Mouse (Mus musculus) megakaryocyte, adult 5-6 weeks (primary cell): Measurements from ENCODE around the gene Btaf1. TPM values are rescaled to one million over a fixed set of nuclear protein-coding genes. Genes with fewer than 3 reads are reported as not detected.
A peak's percentile ranks its signal among the peaks of the same experiment; 100 is the strongest.
"Not testable (repeated sequence)": the region's sequence is repeated elsewhere in the genome, so short reads cannot be mapped to it uniquely, and the experiment has no call there.

Source experiments
- ATAC-seq: 2 replicates; pipeline ENCODE4 v1.8.0; 2016; ENCODE audit warnings: mild to moderate bottlenecking, inconsistent platforms; ENCODE audit not compliant: poor library complexity, severe bottlenecking
- total RNA-seq, 2 experiments: library from RNA; stranded (forward) in 1 of 2; stranded (reverse) in 1 of 2; fragments of 153-499, 151-499 nt in 1 of 2; fragments of 221-1000, 200-1000 nt in 1 of 2; gene quantifications; 2 replicates each; pipeline versions ENCODE4 v1.2.3 to v1.2.4; 2015 to 2017

The Btaf1 gene
- total RNA-seq, 2 experiments from 2014 or later: 30.8 to 44.2 TPM

DNA sequence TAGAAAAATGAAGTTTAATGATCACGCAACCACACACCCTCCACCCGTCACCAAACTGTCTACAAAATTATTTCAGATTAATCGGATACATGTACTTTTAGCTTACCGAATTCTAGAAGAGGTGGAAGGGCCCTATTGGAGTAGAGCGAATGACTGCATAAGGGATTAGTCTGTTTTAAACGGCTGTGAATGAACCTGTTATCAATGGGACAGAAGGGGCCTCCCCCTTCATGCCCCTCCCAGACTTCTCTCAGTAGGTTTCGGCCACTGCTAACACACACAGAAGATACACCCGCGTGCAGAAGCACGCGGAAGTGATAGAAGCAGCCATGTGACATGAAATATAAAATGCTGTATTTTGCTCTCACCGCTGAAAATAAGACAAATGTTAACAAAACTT is 6.4 kb upstream of the Btaf1 start, which contains the start of gene Fgfbp3:
TSS of gene Fgfbp3 (minus strand) at position 150 of the 400 bp plus-strand sequence.
- ATAC-seq: 0 out of 2 replicates have a peak, but pooled peaks have one; percentile 19

DNA sequence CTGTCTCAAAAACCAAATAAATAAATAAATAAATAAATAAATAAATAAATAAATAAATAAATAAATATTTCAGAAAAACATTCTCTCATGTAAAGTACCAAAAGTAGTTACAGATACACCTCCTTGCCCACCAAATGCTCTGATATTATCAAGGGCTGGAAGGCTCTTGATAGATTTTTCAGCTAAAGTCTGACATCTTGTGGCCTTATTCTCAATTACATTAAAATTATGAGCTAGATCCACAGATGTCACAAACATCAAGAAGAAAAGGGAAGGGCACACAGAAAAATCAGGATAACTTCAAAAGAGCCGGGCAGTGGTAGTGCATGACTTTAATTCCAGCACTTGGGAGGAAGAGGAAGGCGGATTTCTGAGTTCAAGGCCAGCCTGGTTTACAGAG is 3.9 kb upstream of the Btaf1 start:
- no peak for ATAC-seq

DNA sequence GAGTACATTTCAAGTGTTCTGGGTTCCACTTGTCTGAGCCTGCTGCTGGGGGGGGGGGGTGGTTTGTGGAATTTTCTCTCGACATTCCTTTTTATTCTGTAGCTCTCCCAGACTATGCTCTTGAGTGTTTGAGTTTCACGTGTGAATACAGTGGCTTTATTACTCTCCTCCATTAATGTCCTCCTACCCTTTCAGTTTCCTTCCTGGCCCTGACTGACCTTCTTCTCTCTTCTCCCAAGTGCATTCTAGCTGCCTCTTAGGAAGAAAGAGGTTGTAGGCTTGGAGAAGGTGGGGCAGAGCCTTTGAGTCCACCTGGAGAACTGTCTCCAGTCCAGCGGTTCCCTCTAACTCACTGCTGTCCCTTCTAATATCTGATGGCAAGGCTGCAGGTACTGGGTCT is 2.9 kb upstream of the Btaf1 start:
- no peak for ATAC-seq

DNA sequence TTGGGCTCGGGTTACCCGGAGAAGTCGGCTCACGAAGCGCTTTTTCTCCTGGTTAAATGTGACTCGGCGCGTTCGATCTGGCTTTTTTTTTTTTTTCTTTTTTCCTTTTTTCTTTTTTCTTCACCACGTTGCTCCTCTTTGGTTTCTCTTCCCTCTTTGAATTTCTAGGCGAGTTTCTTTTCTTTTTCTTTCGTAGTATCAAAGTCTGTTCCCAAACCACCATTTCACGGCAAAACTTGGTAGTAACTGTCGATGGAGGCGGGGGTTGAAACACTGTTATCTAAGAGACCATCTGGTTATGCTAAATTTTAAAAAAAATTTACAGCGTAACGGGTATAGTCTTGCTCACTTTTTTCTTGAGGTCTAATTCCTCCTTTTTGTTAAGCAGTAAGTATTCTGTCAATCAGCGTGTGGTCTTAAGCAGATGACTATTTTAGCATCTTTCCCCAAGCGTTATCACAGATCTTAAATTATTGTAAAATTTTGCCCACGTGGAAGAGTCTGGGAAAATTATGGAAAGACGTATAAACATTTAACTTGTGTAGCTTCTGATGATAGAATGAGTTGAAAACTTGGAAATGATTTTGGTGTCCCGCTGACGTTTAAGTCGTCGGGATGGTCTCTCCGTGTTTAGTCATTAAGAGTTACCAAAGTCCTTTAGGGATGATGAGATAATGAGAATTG is 816 bp downstream of the Btaf1 start:
- ATAC-seq: no peak

DNA sequence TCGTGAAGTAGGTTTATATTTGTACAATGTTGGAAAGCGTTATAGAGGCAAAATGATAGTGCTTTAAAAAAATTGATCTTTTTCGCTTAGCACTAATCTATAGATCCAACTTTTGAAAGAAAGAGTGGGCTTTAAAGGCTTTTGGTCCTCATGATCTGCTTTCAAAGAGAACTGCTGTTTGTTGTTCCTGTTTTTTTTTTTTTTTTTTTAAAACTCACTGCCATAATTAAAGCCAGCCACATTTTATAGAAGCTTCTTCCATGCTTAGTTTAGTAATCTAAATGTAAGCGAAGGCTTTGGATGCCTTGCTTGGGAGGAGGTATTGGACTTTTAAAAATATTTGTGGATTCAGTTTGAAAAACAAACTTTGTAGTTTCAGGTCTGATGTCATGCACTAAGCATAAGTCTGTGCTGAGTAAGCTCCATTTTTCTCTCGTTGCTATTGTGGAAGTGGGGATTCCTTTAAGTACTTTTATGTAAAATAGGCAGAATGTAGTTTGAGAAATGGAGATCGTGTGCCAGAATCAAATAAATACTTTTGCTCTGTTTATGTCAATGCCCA is 2.0 kb downstream of the Btaf1 start:
- no peak for ATAC-seq

DNA sequence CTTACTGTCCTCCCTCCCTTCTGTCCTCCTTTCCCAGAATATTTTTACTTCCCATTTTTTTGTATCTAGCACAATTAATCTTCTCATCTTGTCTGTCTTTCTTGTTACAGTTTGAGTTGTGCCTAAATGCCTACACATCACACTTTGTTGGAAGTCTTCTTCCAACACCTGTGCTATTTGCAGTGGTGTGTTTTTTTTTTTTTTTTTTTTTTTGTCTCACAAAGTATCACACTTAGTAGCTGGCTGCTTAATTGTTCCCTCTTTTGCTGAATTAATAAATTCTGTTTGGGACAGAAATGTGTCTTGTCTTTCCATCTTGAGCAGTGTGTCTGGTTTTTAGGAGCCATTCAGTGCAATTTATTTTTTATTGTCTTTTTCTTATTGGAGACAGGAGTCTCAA is 3.9 kb downstream of the Btaf1 start:
- ATAC-seq: no peak

DNA sequence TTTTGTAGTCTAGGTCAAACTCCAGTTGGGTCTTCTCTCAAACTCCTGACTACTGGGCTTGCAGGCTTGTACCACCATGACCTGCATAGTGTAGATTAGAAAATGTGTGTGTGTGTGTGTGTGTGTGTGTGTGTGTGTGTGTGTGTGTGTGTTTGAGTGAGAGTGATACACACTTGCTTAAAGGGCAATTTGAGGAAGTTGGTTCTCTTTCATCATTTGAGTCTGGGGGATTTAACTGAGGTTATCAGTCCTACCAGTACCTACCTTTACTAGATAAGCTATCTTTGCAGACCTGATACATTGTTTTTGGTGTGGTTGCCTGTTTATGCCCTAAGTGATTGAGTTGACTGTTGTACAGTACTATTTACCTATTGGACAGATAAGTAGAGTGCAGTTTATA is 6.2 kb downstream of the Btaf1 start:
- ATAC-seq: 0 out of 2 replicates have a peak, but pooled peaks have one; percentile 23

DNA sequence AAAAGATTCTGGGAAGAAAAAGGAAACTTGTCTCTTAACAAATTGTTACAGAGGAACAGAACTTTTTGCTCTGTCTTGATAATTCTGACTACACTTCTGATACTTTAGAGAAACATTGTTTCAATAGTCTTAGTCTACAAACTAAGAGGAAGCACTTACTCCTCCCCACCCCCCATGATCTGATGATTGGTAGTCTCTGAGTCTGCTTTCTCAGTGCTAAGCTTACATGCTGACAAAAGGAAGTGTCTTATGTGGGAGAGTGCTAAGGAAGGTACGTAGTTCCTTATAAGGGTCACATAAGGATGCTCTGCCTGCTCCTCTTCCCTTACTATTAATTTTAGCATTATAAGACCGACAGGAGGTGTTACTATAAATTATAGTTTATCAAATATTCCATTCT is 6.7 kb downstream of the Btaf1 start:
- peak; percentile 84 for ATAC-seq

DNA sequence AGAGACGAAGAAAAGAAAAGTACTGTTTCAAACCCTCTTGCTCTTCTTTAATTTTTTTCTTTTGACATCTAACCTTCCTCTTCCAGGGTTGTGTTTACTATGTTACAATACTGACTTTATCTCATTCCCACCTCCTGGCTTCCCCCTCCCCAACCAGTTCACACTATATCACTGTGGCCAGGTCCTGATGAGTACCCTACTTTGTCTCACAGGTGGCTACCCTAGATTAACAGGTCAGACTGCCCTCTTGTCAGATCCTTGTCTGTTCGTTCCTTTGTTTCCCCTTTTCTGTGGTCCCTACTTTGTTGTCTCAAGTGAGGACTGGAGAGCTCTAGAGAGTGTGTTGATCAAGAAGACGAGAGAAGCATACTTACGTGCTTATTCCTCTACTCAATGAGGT is 10.4 kb downstream of the Btaf1 start:
- no peak for ATAC-seq

DNA sequence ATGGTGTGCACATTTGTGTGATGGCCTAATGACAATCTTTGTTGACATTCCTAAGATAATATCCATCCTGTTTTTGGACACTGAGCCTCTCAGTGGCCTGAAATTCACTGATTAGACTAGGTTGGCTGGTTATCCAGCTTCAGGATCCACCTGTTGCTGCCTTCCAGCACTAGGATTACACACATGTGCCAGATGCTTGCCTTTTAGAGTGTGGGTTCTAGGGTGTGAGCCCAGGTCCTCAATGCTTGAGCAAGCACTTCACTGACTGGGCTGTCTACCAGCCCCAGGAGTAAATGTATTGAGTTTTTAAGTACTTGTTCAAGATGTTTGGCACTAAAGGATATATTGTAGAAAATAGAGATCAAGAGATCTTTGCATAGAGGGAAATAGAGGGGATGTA is 12.1 kb downstream of the Btaf1 start:
- no peak for ATAC-seq

DNA sequence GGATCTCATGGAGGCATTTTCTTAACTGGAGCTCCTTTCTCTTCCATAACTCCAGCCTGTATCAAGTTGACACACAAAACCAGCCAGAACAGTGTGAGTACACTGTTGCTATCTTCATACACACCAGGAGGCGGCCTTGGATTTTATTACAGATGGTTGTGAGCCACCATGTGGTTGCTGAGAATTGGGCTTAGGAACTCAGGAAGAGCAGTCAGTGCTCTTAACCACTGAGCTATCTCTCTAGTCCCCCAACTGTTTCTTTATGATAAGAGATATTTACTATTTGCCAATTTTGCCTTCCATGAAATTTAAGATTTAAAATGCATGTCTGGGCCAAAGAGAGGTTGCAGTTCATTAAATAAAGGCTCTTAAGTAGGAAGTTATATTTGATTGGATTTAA is 14.2 kb downstream of the Btaf1 start:
- ATAC-seq: no peak

DNA sequence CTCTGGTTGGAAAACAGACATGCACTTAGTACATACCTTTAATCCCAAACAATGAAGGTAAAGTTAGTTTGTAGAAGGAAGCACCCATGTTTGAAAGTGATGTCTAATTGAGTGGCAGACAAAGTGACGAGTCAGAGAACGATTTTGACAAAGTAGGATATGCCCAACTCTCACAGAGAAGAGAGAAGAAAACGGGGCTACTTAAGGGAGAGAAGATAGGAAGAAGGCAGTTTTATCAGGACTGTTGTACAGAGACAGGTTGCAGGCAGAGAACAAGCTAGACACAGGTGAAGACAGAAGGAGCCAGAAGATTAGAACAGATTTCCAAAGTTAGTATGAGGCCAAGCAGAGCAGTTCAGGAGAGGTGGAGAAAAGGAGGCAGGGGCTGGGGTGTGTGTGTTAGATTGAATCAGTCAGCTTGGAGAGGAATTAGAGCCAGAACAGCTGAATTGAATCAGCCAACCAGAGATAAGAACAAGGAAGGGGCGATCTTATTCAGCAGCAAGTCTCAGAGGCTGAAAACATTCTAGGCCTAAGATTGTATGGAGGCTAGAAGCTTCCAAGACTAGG is 27.8 kb downstream of the Btaf1 start:
- ATAC-seq: no peak

DNA sequence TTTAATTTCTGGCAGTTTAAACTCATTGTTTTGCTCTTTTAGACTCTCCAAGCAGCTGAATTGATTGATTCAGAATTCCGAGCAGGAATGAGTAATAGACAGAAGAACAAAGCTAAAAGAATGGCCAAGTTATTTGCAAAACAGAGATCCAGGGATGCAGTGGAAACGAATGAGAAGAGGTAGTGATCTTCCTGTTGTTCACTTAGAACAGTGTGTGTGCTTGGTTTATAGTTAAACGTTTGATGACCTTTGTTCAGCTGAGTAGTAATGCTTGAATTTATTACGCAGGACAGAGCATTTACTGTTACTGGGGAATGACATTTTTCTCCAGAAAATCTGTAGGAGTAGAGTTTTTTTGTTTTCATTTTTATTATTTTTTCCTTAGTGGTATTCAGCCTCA is 32.5 kb downstream of the Btaf1 start:
- no peak for ATAC-seq

DNA sequence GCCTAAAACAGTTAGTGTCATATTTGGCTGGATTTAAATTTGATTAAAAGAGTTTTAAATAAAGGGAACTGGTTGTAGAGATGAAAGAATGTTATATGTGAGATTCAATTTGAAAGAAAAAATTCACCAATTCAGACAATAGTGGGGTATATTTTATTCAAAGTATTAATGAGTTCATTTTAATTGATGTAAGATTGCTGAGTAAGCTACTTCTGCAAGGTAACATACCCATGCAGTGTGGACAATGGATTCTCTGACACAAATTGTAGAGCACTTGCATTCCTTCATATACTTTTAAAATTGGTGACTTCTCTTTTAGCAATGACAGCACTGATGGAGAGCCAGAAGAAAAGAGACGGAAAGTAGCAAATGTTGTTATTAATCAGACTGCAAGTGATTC is 35.4 kb downstream of the Btaf1 start:
- ATAC-seq: no peak

DNA sequence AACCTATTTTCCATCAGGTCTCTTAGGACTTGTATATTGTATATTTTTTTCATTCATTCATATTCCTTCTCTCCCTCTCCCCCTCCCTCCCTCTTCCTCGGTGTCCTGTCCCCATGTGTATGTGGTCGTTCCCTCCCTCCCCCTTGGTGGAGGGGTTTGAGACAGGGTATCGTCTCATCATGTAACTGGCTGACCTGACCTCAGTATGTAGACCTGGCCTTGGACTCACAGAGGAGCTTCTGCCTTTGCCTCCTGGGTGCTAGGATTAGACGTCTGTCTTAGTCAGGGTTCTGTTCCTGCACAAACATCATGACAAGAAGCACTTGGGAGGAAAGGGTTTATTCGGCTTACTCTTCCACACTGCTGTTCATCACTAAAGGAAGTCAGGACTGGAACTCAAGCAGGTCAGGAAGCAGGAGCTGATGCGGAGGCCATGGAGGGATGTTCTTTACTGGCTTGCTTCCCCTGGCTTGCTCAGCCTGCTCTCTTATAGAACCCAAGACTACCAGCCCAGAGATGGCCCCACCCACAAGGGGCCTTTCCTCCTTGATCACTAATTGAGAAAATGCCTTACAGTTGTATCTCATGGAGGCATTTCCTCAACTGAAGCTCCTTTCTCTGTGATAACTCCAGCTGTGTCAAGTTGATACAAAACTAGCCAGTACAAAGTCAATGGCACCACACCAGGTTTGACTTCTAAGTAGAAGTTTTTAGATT is 36.8 kb downstream of the Btaf1 start:
- not testable (repeated sequence) for ATAC-seq

DNA sequence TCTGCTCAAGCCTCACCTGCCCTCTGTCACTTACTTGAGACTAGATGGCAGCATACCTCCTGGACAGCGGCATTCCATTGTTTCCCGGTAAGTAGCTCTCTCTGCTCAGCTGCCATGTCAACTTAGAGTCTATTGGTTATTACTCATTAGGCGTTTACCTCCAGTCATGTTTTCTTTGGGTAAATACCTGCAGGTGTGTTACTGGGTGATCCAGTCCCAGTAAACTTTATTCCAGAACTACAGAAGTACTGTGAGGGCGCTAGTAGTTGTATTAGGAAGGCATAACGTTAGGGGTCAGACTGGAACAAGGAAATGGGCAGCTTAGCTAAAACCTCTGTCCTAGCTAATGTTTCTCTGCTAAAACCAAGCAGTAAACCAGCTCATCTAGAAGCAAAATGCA is 78.7 kb downstream of the Btaf1 start:
- no peak for ATAC-seq

DNA sequence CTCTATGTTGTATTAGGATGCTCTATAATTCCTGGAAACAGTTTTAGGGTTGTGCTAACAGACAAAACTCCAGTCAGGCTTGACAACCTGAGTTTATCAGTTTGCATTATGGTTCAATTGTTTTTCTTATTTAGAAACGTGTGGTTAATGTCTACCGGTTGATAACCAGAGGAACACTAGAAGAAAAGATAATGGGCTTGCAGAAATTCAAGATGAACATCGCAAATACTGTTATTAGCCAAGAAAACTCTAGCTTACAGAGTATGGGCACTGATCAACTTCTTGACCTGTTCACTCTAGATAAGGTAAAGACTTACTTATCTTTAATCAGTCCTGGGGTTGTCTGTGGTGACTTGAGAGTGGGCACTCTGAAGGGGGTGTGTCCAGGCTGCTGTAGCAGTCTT is 84.0 kb downstream of the Btaf1 start:
- ATAC-seq: no peak

DNA sequence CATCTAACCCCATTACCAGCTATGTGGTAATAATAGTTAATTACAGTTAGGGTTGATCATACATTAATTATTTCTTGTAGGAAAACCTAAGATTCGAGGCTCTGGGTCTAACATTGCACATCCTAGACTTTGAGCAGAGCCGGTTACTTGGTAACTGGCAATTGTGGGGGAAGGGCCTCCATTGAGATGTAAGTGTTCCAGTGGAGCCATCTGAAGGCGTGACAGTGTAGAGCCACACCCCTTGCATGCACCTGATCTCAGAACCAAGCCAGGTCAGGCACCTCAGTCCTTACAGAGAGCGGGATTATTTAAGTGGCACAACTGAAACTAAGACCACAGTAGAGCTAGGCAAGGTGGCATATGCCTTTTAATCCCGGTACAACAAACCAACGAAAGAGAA is 87.6 kb downstream of the Btaf1 start:
- ATAC-seq: no peak

DNA sequence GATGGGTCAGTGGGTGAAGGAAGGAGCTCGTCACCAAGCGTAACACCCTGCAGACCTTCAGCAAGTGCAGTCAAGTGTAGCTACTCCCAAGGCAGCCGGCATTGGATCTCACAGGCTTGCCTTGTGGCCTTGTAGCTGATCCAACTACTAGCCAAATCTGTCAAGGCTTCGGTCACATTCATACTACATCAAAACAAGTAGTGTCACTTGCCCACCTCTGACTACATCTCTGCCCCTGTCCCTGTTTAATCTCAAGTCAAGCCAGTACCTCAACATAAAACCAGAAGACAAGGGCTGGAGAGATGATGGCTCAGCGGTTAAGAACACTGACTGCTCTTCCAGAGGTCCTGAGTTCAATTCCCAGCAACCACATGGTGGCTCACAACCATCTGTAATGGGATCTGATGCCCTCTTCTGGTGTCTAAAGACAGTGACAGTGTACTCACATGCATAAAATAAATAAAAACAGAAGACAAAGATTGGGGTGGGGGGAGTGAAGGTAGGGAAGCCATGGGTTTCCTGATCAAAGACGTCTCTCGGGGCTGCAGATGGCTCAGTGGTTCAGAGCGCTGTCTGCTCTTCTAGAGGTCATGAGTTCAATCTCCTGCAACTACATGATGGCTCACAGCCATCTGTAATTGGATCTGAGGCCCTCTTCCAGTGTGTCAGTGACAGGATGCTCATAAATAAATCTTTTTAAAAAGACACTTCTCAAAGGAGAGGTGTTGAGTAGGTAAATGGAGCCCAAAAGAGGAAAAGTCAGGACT is 88.5 kb downstream of the Btaf1 start:
- ATAC-seq: no peak

DNA sequence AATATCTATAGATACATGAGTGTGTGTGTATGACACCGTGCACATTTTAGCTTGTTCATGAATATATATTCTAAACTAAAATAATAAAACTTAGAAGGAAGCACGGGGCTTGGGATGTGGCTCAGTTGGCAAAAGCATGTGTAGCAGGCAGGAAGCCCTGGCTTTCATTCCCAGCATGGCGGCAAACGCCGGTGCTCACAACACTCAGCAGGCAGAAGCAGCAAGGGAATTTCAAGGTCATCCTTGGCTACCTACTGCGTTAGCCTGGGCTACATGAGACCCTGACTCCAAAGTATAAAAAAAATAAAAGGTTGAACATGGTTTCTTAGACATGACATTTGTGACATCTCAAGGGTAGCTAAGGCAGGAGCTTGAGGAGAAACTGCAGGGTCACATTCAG is 91.0 kb downstream of the Btaf1 start:
- ATAC-seq: no peak

DNA sequence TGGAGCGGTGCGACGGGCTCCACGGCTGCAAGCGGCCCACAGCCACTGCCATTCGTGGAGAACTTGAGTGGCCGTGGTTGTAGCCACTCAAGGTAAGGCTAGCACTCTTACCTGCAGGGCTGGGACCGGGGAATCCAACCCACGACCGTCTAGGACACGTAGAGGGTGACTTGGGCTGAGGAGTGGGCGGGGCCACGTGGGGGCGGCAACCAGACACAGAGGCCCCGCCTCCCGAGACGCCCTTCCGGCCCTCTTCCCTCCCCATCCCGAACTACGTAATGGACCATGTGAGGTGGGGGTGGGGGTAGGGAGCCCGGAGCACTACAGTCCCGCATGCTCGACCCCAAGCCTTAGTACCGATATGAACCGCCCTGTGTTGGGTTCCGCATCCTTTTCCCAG is 92.5 kb downstream of the Btaf1 start:
- peak; percentile 90 for ATAC-seq
